42 mouse cellular contexts compared by ENCODE assay signal in the genomic region with DNA sequence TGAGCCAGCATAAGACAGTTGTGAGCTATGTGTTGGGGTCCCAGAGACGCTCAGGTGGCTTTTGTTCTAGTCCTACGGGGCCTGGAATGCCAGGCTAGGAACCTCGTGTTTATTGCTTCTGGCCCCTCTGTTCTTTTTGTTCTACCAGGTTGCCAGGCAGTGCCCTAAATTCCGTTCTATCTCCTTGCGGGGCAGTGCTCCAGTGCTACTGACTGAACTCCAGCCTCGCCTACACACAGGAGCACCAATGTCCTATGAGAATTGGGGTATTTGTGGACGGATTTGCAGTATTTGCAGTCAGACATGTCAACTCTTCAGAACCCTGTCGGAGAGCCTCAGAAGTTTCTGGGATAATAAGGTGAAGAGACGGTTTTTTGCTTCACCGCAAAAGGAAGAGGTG. TPM values are rescaled to one million over a fixed set of nuclear protein-coding genes. Genes with fewer than 3 reads are reported as not detected.
"Had no signal": no experiment of that assay in that cellular context is flagged by ENCODE, and none has a peak within 500 bp of the region (broad histone marks: within the 10 kb centered on the region; RNA-seq: fewer than 3 reads in every experiment).

A gene (plus strand): TSS at position 205 of the 400 bp plus-strand sequence.

- H3K36me3 ChIP-seq: heart, embryonic 12.5 days; heart, embryonic 15.5 days; hindbrain, embryonic 12.5 days; hindbrain, embryonic 13.5 days; hindbrain, embryonic 15.5 days; intestine, embryonic 15.5 days; kidney, embryonic 15.5 days had no signal

- H3K27me3 ChIP-seq: heart, embryonic 12.5 days; heart, embryonic 13.5 days; heart, embryonic 15.5 days; hindbrain, embryonic 12.5 days; hindbrain, embryonic 13.5 days; hindbrain, embryonic 15.5 days; intestine, embryonic 15.5 days; kidney, embryonic 15.5 days had no signal

- DNase-seq: heart, postnatal 10 days; heart, postnatal 14 days; heart, postnatal 36 days; heart, postnatal 4 days; kidney, adult 11 months; kidney, adult 18-20 months; kidney, adult 2 months; kidney, adult 8-10 months; kidney, adult 9 months; kidney, postnatal 10 days; kidney, postnatal 14 days; kidney, postnatal 25 days; kidney, postnatal 36 days; kidney, postnatal 4 days; layer of hippocampus, adult 9-11 months; layer of hippocampus, postnatal 36 days had no signal

- H3K9me3 ChIP-seq: heart, embryonic 12.5 days; heart, embryonic 13.5 days; heart, embryonic 15.5 days; hindbrain, embryonic 10.5 days; hindbrain, embryonic 12.5 days; hindbrain, embryonic 13.5 days; hindbrain, embryonic 15.5 days; intestine, embryonic 15.5 days; kidney, embryonic 15.5 days had no signal

- H3K4me3 ChIP-seq: heart, embryonic 12.5 days; heart, embryonic 13.5 days; heart, embryonic 15.5 days; hindbrain, embryonic 10.5 days; hindbrain, embryonic 12.5 days; hindbrain, embryonic 13.5 days; hindbrain, embryonic 15.5 days; intestine, embryonic 15.5 days; kidney, embryonic 15.5 days; layer of hippocampus, adult 2 months had no signal

- H3K9ac ChIP-seq: heart, embryonic 12.5 days; heart, embryonic 13.5 days; heart, embryonic 15.5 days; hindbrain, embryonic 12.5 days; hindbrain, embryonic 13.5 days; hindbrain, embryonic 14.5 days; hindbrain, embryonic 15.5 days; intestine, embryonic 15.5 days; kidney, embryonic 15.5 days had no signal

- H3K27ac ChIP-seq: heart, embryonic 13.5 days; heart, embryonic 15.5 days; hindbrain, embryonic 10.5 days; hindbrain, embryonic 12.5 days; hindbrain, embryonic 13.5 days; hindbrain, embryonic 14.5 days; hindbrain, embryonic 15.5 days; hindbrain, postnatal 0 days; intestine, embryonic 15.5 days; kidney, embryonic 15.5 days; kidney, postnatal 0 days; layer of hippocampus, adult 2 months had no signal

- H3K4me2 ChIP-seq: heart, embryonic 11.5 days; heart, embryonic 12.5 days; heart, embryonic 13.5 days; heart, embryonic 15.5 days; hindbrain, embryonic 12.5 days; hindbrain, embryonic 13.5 days; hindbrain, embryonic 14.5 days; hindbrain, embryonic 15.5 days; intestine, embryonic 15.5 days; kidney, embryonic 15.5 days had no signal

- H3K4me1 ChIP-seq: hindbrain, embryonic 10.5 days; hindbrain, embryonic 12.5 days; hindbrain, embryonic 13.5 days; hindbrain, embryonic 15.5 days; intestine, embryonic 15.5 days; kidney, embryonic 15.5 days had no signal

- ATAC-seq: hindbrain, embryonic 16.5 days; hindbrain, postnatal 0 days; inflammation-experienced regulatory T-cells, adult 6 months; intestine, embryonic 15.5 days; intestine, embryonic 16.5 days; intestine, postnatal 0 days had no signal

RNA-seq across cellular contexts. Expression of the gene that starts here (rescaled TPM):
- polyA plus RNA-seq: heart, embryonic 11.5 days; heart, embryonic 12.5 days; heart, embryonic 13.5 days; heart, embryonic 14.5 days; heart, embryonic 15.5 days; heart, embryonic 16.5 days; heart, postnatal 0 days; hindbrain, embryonic 10.5 days; hindbrain, embryonic 11.5 days; hindbrain, embryonic 12.5 days; hindbrain, embryonic 13.5 days; hindbrain, embryonic 14.5 days; hindbrain, embryonic 15.5 days; hindbrain, embryonic 16.5 days; hindbrain, postnatal 0 days; intestine, embryonic 14.5 days; intestine, embryonic 15.5 days; intestine, embryonic 16.5 days; intestine, postnatal 0 days; kidney, adult 2 months; kidney, embryonic 14.5 days; kidney, embryonic 15.5 days; kidney, embryonic 16.5 days; kidney, postnatal 0 days; large intestine, adult 2 months had no signal
